Mouse (Mus musculus) forebrain, embryonic 11.5 days (tissue): ENCODE results near the gene Irx3. TPM values are rescaled to one million over a fixed set of nuclear protein-coding genes. Genes with fewer than 3 reads are reported as not detected.

Experiments used
- ATAC-seq: fragments of 200-750 bp; cut with Nextera tagmentation; replicated peaks from 2 replicates; pipeline ENCODE4 v1.8.0; 2017; ENCODE audit warnings: moderate TSS enrichment; ENCODE audit not compliant: low FRiP score
- DNase-seq: peaks from one replicate; pipeline ENCODE4 v3.0.0-alpha.2; 2017; ENCODE audit warnings: low spot score
- H3K27ac ChIP-seq: fragments of 300-500 bp; sonication (generic); 2 replicates; pipeline ENCODE4 v1.5.1; 2014; ENCODE audit warnings: low read depth, low read length
- H3K27me3 ChIP-seq: fragments of 300-500 bp; sonication (generic); 2 replicates; pipeline ENCODE4 v1.6.1; 2014; ENCODE audit warnings: mild to moderate bottlenecking, low read length, mixed read lengths; ENCODE audit not compliant: control insufficient read depth, insufficient read depth
- H3K36me3 ChIP-seq: fragments of 300-500 bp; sonication (generic); 2 replicates; pipeline ENCODE4 v1.6.1; 2014; ENCODE audit warnings: mild to moderate bottlenecking, low read length, moderate library complexity, mixed read lengths; ENCODE audit not compliant: control insufficient read depth, insufficient read depth
- H3K4me1 ChIP-seq: fragments of 300-500 bp; sonication (generic); replicated peaks from 2 replicates; pipeline ENCODE4 v1.6.1; 2014; ENCODE audit warnings: low read length, mixed read lengths; ENCODE audit not compliant: control insufficient read depth, insufficient read depth
- H3K4me2 ChIP-seq: fragments of 300-500 bp; sonication (generic); 2 replicates; pipeline ENCODE4 v1.6.1; 2014; ENCODE audit warnings: low read depth, mild to moderate bottlenecking, low read length, moderate library complexity, mixed read lengths; ENCODE audit not compliant: severe bottlenecking
- H3K4me3 ChIP-seq: fragments of 300-500 bp; sonication (generic); 2 replicates; pipeline ENCODE4 v1.5.1; 2014; ENCODE audit warnings: low read depth, low read length
- H3K9ac ChIP-seq: fragments of 300-500 bp; sonication (generic); 2 replicates; pipeline ENCODE4 v1.6.1; 2014; ENCODE audit warnings: low read length
- H3K9me3 ChIP-seq: fragments of 300-500 bp; sonication (generic); 2 replicates; pipeline ENCODE4 v1.6.1; 2016; ENCODE audit warnings: low read length, mixed read lengths; ENCODE audit not compliant: control insufficient read depth
- WGBS: fragments of 180-500 bp; shearing (Covaris S2); extraction: QIAGEN DNeasy Blood & Tissue Kit; methylation state at CpG from one replicate; pipeline ENCODE4 v1.1.7; 2014; 5-methylcytosine and 5-hydroxymethylcytosine counted together
- polyA plus RNA-seq: library from polyadenylated mRNA; unstranded; fragments of >200 nt; fragmentation: Nextera tagmentation; extraction: Ambion mirVana; gene quantifications from 2 replicates; pipeline ENCODE4 v1.2.1, GENCODE M21; 2014

Irx3 gene
- polyA plus RNA-seq, 1 experiment from 2014 or later: 14.7 TPM

GRCm38 (mm10) chr8:91799016-91799581, 2.8 kb downstream of the Irx3 start:
- H3K27ac ChIP-seq: no peak overlapping the region
- H3K36me3 ChIP-seq: no peaks in the 10 kb centered on the region
- peak overlapping the region; percentile 50 for H3K9ac ChIP-seq
- WGBS: 8% methylated on average over 16 of the region's 16 CpGs
- peak overlapping the region; percentile 86; the same call in 1 of the 2 replicates for H3K4me2 ChIP-seq
- H3K9me3 ChIP-seq: no peaks in the 10 kb centered on the region
- ATAC-seq (no peak), DNase-seq (peak; percentile 56)
- H3K4me3 ChIP-seq: peak overlapping the region; percentile 50
- peaks cover 19% of the 10 kb centered on the region; the same call in 1 of the 2 replicates for H3K4me1 ChIP-seq
- peaks cover 90% of the 10 kb centered on the region for H3K27me3 ChIP-seq

GRCm38 (mm10) chr8:91797626-91798271, 4.1 kb downstream of the Irx3 start:
- no peak overlapping the region for H3K27ac ChIP-seq
- peak overlapping the region; percentile 22 for H3K4me3 ChIP-seq
- ATAC-seq: no peak; the same call in 1 of the 2 replicates
- no peaks in the 10 kb centered on the region for H3K9me3 ChIP-seq
- H3K4me2 ChIP-seq: peak overlapping the region; percentile 47
- peaks cover 76% of the 10 kb centered on the region for H3K27me3 ChIP-seq
- peaks cover 16% of the 10 kb centered on the region; the same call in 1 of the 2 replicates for H3K4me1 ChIP-seq
- peak overlapping the region; percentile 32; the same call in 1 of the 2 replicates for H3K9ac ChIP-seq
- WGBS: 2% methylated on average over 34 of the region's 35 CpGs
- DNase-seq: peak; percentile 86
- H3K36me3 ChIP-seq: no peaks in the 10 kb centered on the region

DNA sequence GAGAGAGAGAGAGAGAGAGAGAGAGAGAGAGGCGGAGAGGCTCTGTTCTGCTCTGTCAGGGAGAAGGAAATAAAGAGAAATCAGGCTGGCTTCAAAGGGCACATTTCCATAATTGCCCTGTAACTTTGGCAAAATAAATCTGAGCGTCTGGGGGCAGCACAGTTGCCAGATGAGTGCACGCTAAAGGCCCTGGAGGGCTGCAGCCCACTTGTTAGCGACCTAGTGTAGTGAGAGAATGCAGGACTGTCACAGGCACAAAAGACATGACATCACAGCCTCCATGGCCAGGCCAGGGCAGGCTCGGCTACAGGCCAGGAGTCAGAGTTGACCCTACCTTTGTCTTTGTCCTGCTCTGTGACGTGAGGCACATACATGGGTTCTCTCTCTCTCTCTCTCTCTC, 8.0 kb downstream of the Irx3 start:
- ATAC-seq (0 out of 2 replicates have a peak, but pooled peaks have one; percentile 42), DNase-seq (no peak)
- Histone ChIP-seq H3K9me3 (no peaks in the 10 kb centered on the region), H3K4me1 (peaks cover 5% of the 10 kb centered on the region; the same call in 1 of the 2 replicates), H3K4me3 (no peak overlapping the region), H3K36me3 (no peaks in the 10 kb centered on the region), H3K27me3 (peaks cover 43% of the 10 kb centered on the region), H3K27ac (no peak overlapping the region), H3K4me2 (no peak overlapping the region), H3K9ac (no peak overlapping the region)
- 11% methylated on average over 6 of the region's 6 CpGs for WGBS

GRCm38 (mm10) chr8:91787194-91787895, 14.5 kb downstream of the Irx3 start:
- WGBS: 79% methylated on average over 9 of the region's 9 CpGs
- DNase-seq: no peak
- Histone ChIP-seq H3K27ac (no peak overlapping the region), H3K9ac (no peak overlapping the region), H3K9me3 (no peaks in the 10 kb centered on the region), H3K4me3 (no peak overlapping the region), H3K4me2 (no peak overlapping the region), H3K36me3 (no peaks in the 10 kb centered on the region), H3K4me1 (no peaks in the 10 kb centered on the region), H3K27me3 (no peaks in the 10 kb centered on the region; the same call in 1 of the 2 replicates)
- ATAC-seq: no peak

DNA sequence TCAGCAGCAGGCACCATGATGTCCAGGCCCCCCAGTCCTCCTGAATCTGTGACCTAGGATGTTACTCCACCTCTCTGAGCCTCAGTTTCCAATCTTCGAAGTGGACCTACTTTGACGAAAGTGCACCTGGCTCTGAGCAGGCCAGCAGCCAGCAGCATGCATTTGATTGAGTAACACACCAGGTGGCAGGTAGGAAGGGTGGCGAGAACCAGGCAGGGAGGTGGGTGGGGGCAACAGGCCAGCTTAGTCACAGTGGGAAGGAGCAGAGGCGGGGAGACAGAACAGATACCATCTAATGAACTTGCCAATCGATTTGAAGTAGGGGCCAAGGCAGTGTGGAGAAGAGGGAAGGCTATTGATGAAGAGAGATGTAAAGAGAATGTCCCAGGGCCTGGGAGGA, 18.9 kb downstream of the Irx3 start:
- ATAC-seq: no peak

GRCm38 (mm10) chr8:91782201-91782600, 19.7 kb downstream of the Irx3 start:
- Histone ChIP-seq H3K27me3 (no peaks in the 10 kb centered on the region), H3K4me2 (no peak overlapping the region), H3K9me3 (no peaks in the 10 kb centered on the region), H3K36me3 (no peaks in the 10 kb centered on the region), H3K9ac (no peak overlapping the region), H3K27ac (no peak overlapping the region), H3K4me1 (no peaks in the 10 kb centered on the region), H3K4me3 (no peak overlapping the region)
- ATAC-seq (no peak), DNase-seq (no peak)
- 68% methylated on average over 7 of the region's 7 CpGs for WGBS

More for the DNA sequence above, 18.9 kb downstream of the Irx3 start:
- WGBS: 86% methylated on average over 5 of the region's 5 CpGs
- no peaks in the 10 kb centered on the region for H3K36me3 ChIP-seq
- H3K4me1 ChIP-seq: no peaks in the 10 kb centered on the region
- no peaks in the 10 kb centered on the region for H3K27me3 ChIP-seq
- no peak overlapping the region for H3K9ac ChIP-seq
- no peak overlapping the region for H3K4me3 ChIP-seq
- DNase-seq: no peak
- H3K27ac ChIP-seq: no peak overlapping the region
- H3K4me2 ChIP-seq: no peak overlapping the region
- no peaks in the 10 kb centered on the region for H3K9me3 ChIP-seq

GRCm38 (mm10) chr8:91780648-91781047, 21.2 kb downstream of the Irx3 start:
- H3K27ac ChIP-seq: no peak overlapping the region
- 83% methylated on average over 3 of the region's 3 CpGs for WGBS
- no peak overlapping the region for H3K4me2 ChIP-seq
- H3K4me1 ChIP-seq: no peaks in the 10 kb centered on the region
- no peaks in the 10 kb centered on the region for H3K36me3 ChIP-seq
- H3K9ac ChIP-seq: no peak overlapping the region
- ATAC-seq: no peak
- no peaks in the 10 kb centered on the region for H3K9me3 ChIP-seq
- DNase-seq: no peak
- H3K27me3 ChIP-seq: no peaks in the 10 kb centered on the region
- no peak overlapping the region for H3K4me3 ChIP-seq

DNA sequence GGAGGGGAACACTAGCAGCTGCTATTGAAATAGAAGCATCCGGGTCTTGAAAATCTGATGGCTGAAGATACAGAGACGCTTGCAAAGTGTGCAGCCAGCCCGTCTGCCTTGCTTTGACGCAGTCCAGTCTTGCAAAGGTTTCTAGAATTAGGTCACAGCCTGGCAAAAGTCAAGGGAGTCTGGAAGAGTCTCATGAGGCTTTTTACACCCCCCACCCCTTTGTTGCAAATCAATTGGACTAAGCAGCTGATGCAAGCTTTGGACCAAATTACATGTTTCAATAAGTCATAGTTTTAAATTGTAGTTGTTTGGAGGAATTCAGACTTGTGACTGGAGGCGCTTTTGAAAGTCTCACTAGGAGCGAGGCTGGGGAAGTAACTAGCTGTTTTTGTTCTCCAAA, 33.0 kb downstream of the Irx3 start:
- no peaks in the 10 kb centered on the region for H3K36me3 ChIP-seq
- H3K9me3 ChIP-seq: no peaks in the 10 kb centered on the region; the same call in 1 of the 2 replicates
- H3K4me2 ChIP-seq: no peak overlapping the region
- H3K9ac ChIP-seq: no peak overlapping the region
- no peaks in the 10 kb centered on the region for H3K4me1 ChIP-seq
- WGBS: 81% methylated on average over 6 of the region's 6 CpGs
- H3K27ac ChIP-seq: no peak overlapping the region
- H3K27me3 ChIP-seq: no peaks in the 10 kb centered on the region
- ATAC-seq (no peak), DNase-seq (no peak)
- no peak overlapping the region for H3K4me3 ChIP-seq
